Mouse (Mus musculus): ENCODE data around the gene Xlr5c.
"Not testable (repeated sequence)": the region's sequence is repeated elsewhere in the genome, so short reads cannot be mapped to it uniquely, and the experiment has no call there.

The Xlr5c gene

GRCm38 (mm10) chrX:73292876-73293275, at the start of gene Xlr5c, which contains the start of gene Xlr5a:
Gene Xlr5c (minus strand): TSS chrX:73292976.
Gene Xlr5a (minus strand): TSS chrX:73292976.
- not testable (repeated sequence) for DNase-seq (ENCODE audit: low spot score in 2 of 2)

GRCm38 (mm10) chrX:73342483-73342895, 49.7 kb upstream of the Xlr5c start, which contains the start of gene Zfp275:
Gene Zfp275 (plus strand): TSS chrX:73342621.
- peak; percentile 23 to 63 for DNase-seq (ENCODE audit: low spot score in 2 of 2)

GRCm38 (mm10) chrX:73342068-73342467, 49.3 kb upstream of the Xlr5c start:
- no peak for DNase-seq (ENCODE audit: low spot score in 2 of 2)

GRCm38 (mm10) chrX:73341473-73341872, 48.7 kb upstream of the Xlr5c start:
- no peak for DNase-seq (ENCODE audit: low spot score in 2 of 2)

GRCm38 (mm10) chrX:73336740-73337139, 44.0 kb upstream of the Xlr5c start, which contains the start of gene Gm45015:
Gene Gm45015 (minus strand): TSS chrX:73336840.
- no peak for DNase-seq (ENCODE audit: low spot score in 2 of 2)

- DNase-seq (ENCODE audit: low spot score in 2 of 2) = no peak
Measured at GRCm38 (mm10) chrX:73333548-73333947, 40.8 kb upstream of the Xlr5c start.

- DNase-seq (ENCODE audit: low spot score in 2 of 2) = no peak
Measured at GRCm38 (mm10) chrX:73327215-73327614, 34.4 kb upstream of the Xlr5c start.

- DNase-seq (ENCODE audit: low spot score in 2 of 2) = no peak
Measured at GRCm38 (mm10) chrX:73321029-73321428, 28.3 kb upstream of the Xlr5c start.

GRCm38 (mm10) chrX:73312522-73312921, 19.7 kb upstream of the Xlr5c start:
- peak in 1 of 2 experiments; percentile 21 for DNase-seq (ENCODE audit: low spot score in 2 of 2)

GRCm38 (mm10) chrX:73295745-73296144, 3.0 kb upstream of the Xlr5c start:
- not testable (repeated sequence) for DNase-seq (ENCODE audit: low spot score in 2 of 2)

- not testable (repeated sequence) for DNase-seq (ENCODE audit: low spot score in 2 of 2)
Measured at GRCm38 (mm10) chrX:73265270-73265669, 27.5 kb downstream of the Xlr5c start, which contains the start of gene Xlr3c. Gene Xlr3c (minus strand): TSS chrX:73265390.

GRCm38 (mm10) chrX:73262428-73262827, 30.3 kb downstream of the Xlr5c start:
- not testable (repeated sequence) for DNase-seq (ENCODE audit: low spot score in 2 of 2)

- DNase-seq (ENCODE audit: low spot score in 2 of 2) = not testable (repeated sequence)
Measured at GRCm38 (mm10) chrX:73242821-73243325, 49.9 kb downstream of the Xlr5c start, which contains the start of gene Xlr4c. Gene Xlr4c (minus strand): TSS chrX:73243130.

Measured in spleen, postnatal 10 days (tissue).